Mouse (Mus musculus) spleen, adult 18-20 months (tissue): Measurements from ENCODE around the gene Taz.

ENCODE experiments used
- DNase-seq, 2 experiments: peaks; one replicate each; pipeline ENCODE4 v3.0.0; 2022; ENCODE audit warnings: mixed read lengths in 2 of 2

Taz gene

DNA sequence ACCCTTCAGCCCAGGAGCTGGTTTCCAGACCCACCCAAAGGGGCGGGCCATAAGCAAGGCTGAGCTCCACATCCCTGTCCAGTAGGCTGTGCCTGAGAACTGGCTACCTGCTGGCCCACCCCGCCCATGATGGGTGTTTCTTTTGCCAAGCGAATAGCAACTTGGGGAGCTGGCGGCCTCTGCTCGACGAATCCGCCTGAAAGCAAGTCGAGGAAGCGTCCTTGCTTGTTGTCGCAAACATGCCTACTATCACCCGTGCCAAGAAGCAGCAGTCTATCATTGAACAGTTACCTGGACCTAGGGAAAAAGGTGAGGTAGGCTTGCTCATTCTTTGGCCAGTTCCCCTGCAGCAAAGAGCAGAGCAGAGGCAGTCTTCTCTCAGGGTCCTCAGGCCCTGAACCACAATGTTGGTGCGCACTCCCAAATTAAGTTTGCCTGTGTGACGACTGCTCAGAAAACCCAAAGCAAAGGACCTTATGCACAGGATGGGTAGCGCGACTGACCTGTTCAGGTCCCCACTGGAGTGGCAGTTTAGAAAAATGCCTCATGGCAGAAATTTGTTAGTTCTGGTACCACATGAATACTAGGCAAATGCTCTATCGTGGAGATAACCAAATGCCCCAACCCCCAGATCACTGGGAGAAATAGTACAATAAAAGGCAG lies at the start of gene Taz, which contains the start of gene Dnase1l1:
Gene Taz (plus strand): TSS at position 181 of the 663 bp plus-strand sequence.
Gene Dnase1l1 (minus strand): TSS at position 606 of the 663 bp plus-strand sequence.
- peak; percentile 49 to 66 for DNase-seq

DNA sequence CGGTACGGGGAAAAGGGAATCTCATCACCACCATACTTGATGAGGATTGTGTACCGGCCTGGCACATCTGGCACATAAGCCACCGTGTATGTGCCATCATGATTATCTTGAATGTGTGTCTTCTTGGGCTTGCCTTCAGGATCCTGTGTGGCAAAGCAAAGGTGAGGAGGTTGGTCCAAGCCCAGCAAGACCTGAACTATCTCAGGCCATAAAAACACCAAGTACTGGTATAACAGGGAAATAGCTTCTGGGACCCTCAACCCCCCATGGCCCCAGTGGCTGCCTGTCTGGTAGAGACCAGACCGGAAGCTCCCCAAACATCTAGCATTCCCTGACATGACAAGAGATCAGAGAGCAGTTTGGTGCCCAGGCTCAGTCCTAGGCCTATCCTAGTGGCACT lies 48.5 kb upstream of the Taz start:
- DNase-seq, result no peak

DNA sequence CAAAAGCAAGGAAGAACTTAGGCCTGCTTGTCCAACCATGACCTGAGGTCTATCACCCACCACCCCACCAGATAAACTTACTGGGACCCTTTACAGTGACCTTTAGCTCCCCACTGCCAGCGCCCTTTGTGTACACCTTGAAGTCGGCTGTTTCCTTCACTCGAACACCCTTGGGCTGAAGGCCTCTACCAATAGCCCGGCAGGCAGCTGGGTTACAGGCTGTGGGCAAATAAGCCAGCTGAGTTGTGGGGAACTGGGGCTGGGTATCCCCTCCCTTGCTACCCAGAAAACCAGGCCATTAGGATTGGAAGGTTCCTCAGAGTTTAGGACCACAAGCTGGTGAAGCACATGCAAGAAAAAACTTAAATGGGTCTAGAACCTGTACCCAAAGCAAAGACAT lies 41.4 kb upstream of the Taz start:
- DNase-seq, result no peak

DNA sequence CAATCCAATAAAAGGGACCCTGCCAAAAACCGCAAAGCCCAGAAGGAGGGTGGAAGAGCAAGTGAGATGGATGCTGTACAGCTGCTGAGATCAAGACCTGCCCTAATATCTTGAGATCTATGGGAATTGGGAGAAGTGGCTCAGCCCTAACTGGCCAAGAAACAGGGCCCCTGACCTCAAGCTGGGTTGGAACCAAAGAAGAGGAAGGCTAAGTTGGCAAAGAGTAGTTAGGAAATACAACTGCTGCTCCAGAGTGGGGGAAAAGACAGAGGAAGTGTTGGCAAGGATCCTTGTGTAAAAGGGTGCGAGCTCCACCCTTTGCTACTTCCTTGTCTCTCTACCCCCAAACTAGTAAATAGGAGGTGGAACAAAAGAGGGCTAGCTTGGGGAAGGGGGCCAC lies 38.3 kb upstream of the Taz start:
- no peak for DNase-seq

DNA sequence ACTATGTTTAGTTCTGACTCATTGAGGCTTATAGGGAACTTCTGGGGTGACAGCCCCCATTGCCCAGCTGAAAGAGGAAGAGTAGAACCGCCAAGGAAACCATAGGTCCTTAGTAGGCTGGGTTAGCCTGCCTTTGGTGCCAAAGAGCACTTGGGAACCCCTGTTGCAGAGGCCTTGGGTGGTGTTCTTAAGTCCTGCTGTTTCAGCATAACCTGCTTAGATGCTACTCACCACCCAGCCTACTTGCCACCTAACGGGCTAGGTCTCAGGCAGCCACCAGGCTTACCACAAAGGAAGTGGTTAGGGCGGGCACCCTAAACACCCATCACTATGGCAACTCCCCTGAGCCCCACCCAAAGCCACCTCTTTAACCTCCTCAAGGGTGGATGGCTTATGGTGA lies 37.9 kb upstream of the Taz start:
- peak; percentile 52 to 67 for DNase-seq

DNA sequence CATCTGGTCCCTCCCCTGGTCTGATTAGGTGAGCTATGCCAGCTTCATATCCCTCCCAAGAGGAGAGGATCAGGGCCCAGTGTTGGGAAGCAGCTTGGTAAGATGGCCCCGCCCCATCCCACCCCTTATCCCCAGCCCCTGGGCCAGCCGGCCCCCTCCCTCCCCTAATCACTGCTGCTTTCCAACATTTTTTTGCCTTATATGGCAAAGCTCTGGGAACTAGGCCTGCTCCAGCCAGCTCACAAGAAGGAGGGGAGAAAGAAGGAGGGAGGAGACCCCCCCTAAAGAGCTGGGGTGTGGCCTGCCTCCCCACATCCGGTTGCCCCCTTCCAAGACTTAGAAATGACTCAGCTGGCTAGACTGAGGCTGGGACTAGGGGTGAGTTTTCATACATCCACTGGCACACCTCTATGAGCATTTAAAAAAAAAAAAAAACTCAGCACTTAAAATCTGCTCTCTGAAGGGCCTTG lies 37.1 kb upstream of the Taz start:
- DNase-seq, result peak in 1 of 2 experiments; percentile 23

DNA sequence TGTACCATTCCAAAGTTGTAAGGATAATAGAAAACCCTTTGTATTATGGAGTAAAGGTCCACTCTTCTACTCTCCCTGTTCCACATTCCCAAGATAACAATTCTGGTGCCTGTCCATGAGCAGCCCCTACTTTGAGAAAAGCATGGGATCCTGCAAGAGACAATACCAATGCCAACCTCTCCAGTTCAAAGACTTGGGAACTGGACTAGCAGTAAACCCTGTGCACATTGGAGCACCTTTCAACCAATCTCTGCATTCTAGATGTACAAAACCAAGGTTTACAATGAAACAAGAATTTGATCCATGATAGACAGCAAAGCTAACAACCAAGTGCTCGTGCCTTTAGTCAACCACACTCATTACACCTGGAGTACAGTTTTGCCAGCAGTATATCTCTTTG lies 36.6 kb upstream of the Taz start:
- DNase-seq, result no peak

DNA sequence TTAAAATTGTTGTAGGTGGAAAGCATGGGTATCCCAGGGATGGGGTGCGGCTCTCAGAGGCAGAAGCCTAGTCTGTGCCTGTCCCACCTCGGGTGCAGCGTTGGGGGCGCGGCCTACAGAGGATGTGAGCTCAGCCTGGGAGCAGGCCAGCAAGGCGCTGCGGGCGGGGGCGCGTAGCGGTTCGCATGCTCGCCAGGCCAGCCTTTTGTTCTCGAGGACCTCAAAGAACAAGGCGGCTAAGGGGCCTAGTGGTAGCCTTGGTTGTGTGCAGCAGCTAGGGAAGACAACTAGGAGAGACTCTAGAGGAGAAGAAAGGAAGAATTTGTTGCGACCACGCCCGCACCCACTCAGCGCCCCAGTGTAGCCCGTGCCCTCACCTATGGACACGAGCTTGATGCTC lies 36.0 kb upstream of the Taz start:
- peak; percentile 62 to 69 for DNase-seq

DNA sequence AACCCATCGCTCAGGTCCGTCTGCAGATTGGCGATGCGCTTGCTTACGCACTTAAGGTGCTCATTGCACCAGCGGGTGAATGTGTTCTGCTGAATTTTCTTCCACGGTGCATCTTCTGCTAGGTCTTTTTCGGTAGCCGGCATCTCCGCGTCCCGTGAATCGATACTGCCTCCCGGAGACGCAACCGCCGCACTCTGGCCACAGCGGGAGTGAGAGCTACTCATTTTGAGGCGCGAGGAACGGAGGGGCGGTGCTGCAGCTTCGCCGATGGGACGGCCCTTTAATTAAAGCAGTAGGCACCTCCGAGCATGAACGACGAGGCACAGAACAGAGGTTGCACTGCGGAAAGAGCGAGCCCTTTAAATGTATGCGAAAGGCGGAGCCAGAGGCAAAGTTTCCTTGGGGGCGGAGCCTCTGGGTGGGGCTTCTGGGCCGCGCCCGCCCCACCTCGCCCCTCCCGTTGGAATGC lies 35.5 kb upstream of the Taz start:
- peak; percentile 74 to 77 for DNase-seq

DNA sequence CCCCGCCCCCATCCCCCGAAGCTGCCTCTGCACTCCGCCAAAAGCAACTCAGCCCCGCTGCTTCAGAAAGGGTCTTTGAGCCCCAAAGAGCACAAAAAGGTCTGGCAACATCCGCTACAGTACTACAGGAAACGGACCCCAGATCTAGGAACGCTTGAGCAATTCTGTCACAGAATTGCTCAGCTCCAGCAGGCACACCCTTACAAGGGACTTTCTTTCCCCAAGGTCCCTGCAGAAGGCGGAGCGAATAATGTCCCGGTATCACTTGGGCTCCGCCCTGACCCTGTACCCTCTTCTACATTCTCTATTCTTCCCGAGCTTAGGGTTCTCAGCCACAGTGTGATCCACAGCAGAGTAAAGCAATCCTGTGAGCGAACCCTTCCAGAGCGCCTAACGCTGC lies 35.0 kb upstream of the Taz start:
- DNase-seq, result no peak

DNA sequence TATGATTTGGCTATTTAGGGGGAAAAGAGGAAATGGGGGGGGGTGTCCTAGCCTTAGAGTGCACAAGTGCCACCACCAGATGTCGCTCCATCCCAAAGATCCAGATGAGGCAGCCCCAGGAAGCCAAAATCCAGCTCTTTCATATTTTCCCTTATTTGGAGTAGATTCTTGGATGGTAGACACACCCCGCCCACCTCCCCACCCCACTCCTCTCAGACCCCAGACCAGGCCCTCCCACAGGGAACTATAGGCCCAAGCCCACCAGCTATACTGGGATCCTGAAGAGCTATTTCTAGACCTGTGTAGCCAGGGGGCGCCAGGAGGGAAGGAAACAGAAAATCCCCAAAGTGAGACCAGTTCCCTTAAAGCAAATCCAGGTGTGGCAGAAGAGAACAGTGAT lies 33.1 kb upstream of the Taz start:
- peak; percentile 48 to 62 for DNase-seq

DNA sequence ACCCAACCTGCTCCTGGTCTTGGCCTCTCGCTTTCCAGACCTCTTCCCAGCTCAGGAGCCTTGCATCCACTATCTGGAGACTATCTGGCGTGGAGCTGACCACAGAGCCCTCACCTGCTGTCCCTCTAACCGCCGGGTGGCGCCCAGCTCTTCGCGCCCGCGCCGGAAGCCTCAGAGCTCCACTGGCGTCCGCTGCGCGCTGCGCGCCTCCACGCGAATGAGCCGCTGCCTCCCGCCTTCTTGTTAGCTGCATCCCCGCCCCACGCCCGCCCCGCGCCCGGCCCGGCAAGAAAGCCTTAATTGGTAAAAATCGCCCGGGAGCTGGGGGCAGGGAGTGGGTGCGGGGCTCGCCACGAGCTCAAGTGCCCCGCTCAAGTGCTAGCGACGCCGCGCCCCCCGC lies 32.1 kb upstream of the Taz start, which contains the start of gene Flna:
Gene Flna (minus strand): TSS at position 206 of the 400 bp plus-strand sequence.
- peak; percentile 65 to 71 for DNase-seq

DNA sequence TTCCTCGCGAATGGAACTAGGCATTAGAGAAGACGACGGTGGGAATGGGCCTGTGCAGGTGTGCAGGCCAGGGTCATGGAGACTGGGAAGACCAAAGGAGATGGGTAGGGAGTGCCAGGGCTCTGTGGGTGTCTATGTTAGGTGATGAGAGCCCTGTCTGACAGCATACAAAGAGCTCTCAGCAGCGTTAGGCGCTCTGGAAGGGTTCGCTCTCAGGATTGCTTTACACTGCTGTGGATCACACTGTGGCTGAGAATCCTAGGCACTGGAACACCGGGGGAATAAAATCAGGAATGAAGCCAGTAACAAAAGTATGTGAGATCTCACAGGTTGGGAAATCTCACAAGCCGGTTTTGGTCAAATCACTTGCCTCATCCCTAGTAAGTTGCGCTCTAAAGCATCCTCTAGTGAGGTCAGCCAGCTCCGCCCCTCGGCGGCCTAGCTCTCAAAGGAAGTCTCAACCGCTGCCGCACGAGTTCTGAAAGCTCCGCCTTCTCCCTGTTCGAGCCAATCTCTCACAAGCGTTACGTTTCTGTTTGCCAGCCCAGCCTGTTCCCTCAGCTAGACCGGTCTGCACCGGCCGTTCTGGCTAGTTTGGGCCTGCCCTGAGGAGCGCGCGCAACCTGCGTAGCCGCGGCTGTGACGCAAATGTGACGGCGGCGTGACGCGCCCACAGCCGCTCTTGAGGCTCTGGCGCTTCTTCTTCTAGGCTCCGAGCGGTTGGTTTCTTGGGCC lies 27.4 kb upstream of the Taz start, which contains the start of gene Emd:
Gene Emd (plus strand): TSS at position 535 of the 735 bp plus-strand sequence.
- peak; percentile 77 to 82 for DNase-seq

DNA sequence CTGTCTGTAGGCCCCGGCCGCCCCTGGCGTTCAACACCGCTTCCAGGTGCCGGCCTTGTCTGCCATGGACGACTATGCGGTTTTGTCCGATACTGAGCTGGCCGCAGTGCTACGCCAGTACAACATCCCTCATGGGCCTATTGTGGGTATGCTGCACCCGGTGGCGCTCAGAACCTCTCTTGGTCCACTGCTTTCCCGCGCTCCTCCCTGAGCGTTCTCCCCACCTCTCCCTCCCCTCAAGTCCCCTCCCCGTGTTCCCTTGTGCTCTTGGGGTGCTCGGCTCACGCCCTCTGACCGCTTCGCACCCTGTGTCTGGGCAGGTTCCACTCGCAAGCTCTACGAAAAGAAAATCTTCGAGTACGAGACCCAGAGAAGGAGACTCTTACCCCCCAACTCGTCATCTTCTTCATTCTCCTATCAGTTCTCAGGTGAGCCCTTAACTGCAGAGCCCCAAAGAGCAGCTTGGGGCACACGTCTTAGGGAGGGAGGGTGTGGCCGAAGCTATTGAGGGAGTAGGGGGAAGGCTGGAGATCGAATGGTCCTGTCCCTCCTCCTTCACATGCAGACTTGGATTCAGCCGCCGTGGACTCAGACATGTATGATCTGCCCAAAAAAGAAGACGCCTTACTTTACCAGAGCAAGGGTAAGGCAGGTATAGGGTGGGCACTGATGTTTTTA lies 26.7 kb upstream of the Taz start:
- no peak for DNase-seq

DNA sequence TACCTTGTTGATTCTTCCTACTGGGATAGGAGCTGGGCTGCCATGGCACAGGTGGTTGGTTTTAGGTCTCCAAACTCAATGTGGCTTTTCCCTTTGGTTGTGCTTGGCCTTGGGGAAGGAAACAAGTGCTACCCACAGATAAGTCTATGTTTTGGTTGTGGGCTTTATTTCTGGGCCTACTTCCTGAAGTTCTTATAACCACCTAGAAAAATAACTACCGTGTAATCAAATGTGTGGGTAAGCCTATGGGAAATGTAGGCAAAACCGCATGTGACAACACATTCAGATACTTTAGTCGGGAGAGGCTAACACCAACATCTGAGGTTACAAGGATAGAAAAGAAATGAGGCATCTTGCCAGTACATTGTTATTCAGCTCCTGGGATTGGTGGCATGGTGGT lies 24.0 kb upstream of the Taz start:
- no peak for DNase-seq

DNA sequence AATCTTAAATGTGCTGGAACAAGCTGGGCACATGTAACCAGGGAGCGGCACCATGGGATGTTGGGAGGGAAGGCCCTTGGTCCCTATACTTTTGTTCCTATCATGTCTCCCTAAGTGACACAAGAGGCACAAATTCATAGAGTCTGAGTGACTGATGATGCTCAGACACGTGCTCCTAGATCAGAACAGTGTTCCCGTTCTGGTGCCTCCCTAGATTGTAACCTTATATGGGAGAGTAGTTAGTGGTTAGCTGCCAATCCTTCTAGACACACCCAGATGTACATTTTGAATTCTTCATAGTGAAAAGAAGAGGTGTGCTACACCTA lies 12.0 kb upstream of the Taz start:
- DNase-seq, result no peak

DNA sequence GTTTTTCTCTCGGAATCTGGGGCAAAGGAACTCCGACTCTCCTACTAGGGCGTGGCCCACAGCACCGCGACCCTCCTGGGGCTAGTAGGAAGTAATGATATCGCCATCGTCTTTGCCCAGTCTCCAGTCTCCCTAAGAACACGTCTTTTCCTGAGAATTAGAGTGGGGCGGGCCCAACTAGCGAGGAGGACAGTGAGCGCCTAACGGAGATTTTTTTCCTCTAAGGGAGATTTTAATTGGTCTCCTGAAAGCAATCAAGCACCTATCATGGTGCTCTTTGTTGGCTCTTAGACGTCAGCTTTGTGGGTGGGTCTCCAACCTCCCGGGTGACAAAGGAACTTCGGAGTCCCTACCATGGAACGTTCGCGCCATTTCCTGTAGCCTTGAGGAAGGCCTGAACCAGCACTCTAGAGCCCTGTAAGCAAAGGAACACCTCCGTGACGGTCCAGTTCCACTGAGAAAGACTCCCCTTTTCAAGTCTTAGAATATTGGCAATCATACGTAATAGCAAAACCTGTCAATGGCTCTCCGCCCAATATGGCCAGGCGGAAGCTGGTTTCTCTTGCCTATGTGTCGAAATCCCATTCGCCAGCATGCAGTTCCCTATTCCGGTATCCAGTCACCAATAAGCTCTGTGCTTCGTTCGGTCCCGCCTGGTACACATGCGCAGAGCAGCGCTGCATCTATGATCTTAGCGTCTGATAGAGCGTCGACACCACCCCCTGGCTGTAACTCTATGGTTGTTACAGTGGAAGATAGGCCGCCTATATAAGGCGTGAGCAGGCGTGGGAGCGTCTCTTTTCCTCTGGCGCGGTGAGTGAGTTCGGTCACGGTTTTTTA lies 11.4 kb upstream of the Taz start, which contains the start of gene Rpl10:
Gene Rpl10 (plus strand): TSS at position 751 of the 840 bp plus-strand sequence.
- peak; percentile 72 to 84 for DNase-seq

DNA sequence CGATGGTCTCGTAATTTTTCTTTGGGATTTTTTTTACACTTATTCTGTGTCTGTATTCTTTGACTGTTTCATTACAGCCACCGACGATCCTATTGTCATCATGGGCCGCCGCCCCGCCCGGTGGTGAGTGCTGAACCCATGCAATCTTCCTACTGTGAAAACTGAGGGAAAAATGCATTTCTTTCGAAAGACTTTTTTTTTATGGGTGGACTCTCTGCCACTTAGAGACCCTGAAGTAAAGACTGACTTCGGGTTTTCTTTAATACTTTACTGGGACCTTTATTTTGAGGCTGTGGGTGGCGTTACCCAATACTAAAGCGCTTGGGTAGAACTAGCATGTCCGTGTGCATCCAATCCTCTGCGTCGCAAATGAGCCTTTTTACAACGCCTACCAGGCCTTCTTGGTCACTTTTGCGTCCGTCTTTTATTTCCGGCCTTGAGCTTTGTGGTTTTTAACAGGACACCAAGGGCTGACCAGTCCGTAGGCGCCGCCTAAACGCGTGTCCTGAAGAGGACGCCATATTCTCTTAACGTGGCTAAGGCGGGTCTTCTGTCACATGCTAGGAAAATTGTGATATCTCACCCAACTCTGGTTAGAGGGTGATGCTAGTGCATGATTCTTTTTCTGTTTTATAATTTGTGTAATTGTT lies 10.7 kb upstream of the Taz start:
- peak in 1 of 2 experiments; percentile 13 for DNase-seq

DNA sequence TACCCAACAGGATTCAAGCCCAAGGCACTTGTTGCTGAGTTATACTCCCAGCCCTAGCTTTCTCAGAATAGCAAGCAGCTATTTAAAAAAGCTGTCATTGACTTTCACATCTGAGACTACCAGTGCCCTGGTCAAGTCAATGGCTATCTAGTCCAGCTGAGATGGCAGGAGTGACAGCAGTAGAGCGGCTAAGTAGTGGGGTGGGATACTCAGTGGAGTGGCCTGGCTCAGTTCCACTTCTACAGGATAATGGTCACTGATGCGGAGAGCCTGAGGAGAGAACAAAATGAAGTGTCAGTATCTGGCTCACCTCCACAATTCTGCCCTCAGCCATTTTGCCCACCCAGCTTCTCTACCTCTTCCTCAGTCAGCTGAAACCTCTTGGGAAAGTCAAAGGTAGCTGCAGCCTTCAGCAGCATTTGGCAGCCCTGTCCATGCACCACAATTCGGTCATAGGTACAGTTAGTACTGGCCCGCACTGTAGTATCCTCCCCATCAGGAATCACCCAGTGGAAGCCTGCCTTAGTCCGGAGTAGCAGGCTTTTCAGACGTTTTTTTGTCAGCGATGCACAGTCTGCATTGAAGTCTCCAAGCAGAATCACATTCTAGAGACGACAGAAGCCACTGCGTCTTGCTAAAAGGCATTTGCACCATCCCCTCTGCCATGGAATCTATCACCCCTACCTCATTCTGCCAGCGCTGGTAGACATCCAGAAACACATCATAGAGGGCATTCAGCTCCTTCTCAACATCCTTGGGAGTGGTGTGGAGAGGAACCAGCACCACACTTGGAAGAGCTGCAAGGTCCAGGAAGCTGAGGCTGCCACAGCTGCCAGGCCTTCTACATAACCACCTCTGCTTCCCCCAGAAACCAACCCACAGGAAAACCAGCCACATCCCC lies 8.0 kb upstream of the Taz start:
- DNase-seq, result no peak

DNA sequence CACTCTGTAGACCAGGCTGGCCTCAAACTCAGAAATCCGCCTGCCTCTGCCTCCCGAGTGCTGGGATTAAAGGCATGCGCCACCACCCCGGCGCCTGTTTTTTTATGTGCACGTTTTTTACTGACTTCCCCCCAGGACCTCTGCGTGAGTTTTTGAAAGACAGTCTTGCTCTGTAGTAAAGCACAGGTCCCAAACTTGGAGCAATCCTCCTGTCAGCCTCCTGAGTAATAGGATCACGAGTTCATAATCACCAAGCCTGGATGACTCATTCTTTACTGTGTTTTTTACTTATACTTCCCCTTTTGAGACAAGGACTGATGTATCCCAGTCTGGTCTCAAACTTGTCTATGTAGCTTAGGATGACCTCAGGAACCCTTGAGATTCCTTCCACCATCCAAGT lies 3.8 kb upstream of the Taz start:
- DNase-seq, result no peak
